Mouse (Mus musculus) ZHBTc4 (cell line): ENCODE data around the gene Frk.
"Not testable (repeated sequence)": the region's sequence is repeated elsewhere in the genome, so short reads cannot be mapped to it uniquely, and the experiment has no call there.

ENCODE experiments used
- DNase-seq: peaks from one replicate; pipeline ENCODE4 v3.0.0-alpha.2; 2011; ENCODE audit warnings: low read depth, low spot score

Gene Frk

GRCm38 (mm10) chr10:34617216-34617615, 134.0 kb downstream of the Frk start:
- DNase-seq: peak; percentile 12

GRCm38 (mm10) chr10:34618490-34618889, 135.3 kb downstream of the Frk start:
- DNase-seq: peak; percentile 21

- not testable (repeated sequence) for DNase-seq
Measured at GRCm38 (mm10) chr10:34620540-34620939, 137.3 kb downstream of the Frk start.

- DNase-seq: peak; percentile 29
Measured at GRCm38 (mm10) chr10:34638245-34638644, 155.0 kb downstream of the Frk start.
